Mouse (Mus musculus) liver, adult 2 months (tissue): ENCODE data around the gene Zdhhc14. TPM values are rescaled to one million over a fixed set of nuclear protein-coding genes. Genes with fewer than 3 reads are reported as not detected.

Experiments used
- DNase-seq: peaks from one replicate; pipeline ENCODE4 v3.0.0-alpha.2; 2011; ENCODE audit warnings: low read depth, low spot score; ENCODE audit errors: extremely low read depth
- H3K27ac ChIP-seq: fragments of 200-500 bp; replicated peaks from 2 replicates; pipeline ENCODE4 v1.5.1; 2012; ENCODE audit warnings: low read depth, mild to moderate bottlenecking, control low read depth, inconsistent platforms, low read length; ENCODE audit not compliant: insufficient read depth
- H3K27me3 ChIP-seq: fragments of 200-500 bp; 2 replicates; pipeline ENCODE4 v1.6.1; 2012; ENCODE audit warnings: mild to moderate bottlenecking, moderate library complexity, low read length, inconsistent platforms; ENCODE audit not compliant: control insufficient read depth, insufficient read depth
- H3K36me3 ChIP-seq: fragments of 200-500 bp; 2 replicates; pipeline ENCODE4 v1.6.1; 2012; ENCODE audit warnings: low read length, inconsistent platforms; ENCODE audit not compliant: control insufficient read depth, insufficient read depth
- H3K4me1 ChIP-seq: fragments of 200-500 bp; 2 replicates; pipeline ENCODE4 v1.6.1; 2011; ENCODE audit warnings: low read length; ENCODE audit not compliant: control insufficient read depth, insufficient read depth
- H3K4me3 ChIP-seq: fragments of 200-500 bp; 2 replicates; pipeline ENCODE4 v1.5.1; 2011; ENCODE audit warnings: low read depth, mild to moderate bottlenecking, control low read depth, low read length, moderate library complexity; ENCODE audit not compliant: insufficient read depth
- H3K79me2 ChIP-seq: fragments of 200-500 bp; 2 replicates; pipeline ENCODE4 v1.6.1; 2012; ENCODE audit warnings: inconsistent platforms, mild to moderate bottlenecking, low read length, moderate library complexity; ENCODE audit not compliant: control insufficient read depth, insufficient read depth
- H3K9ac ChIP-seq: fragments of 200-500 bp; 2 replicates; pipeline ENCODE4 v1.6.1; 2012; ENCODE audit warnings: low read depth, mild to moderate bottlenecking, control low read depth, inconsistent platforms, low read length
- CTCF ChIP-seq: fragments of 200-500 bp; IDR thresholded peaks from 2 replicates; pipeline ENCODE4 v1.5.1; 2011; ENCODE audit warnings: low read depth, low read length, control low read depth
- POLR2A ChIP-seq: fragments of 200-500 bp; IDR thresholded peaks from 2 replicates; pipeline ENCODE4 v1.6.1; 2011; ENCODE audit warnings: low read length, control low read depth; ENCODE audit not compliant: insufficient read depth; ENCODE audit errors: extremely low read depth
- WGBS: fragments of 180-500 bp; shearing (Covaris S2); methylation state at CpG from one replicate; pipeline ENCODE4 v1.1.7; 2018; 5-methylcytosine and 5-hydroxymethylcytosine counted together
- polyA plus RNA-seq: library from polyadenylated mRNA; depleted of rRNA; stranded (reverse); fragments of >200 nt; gene quantifications from 2 replicates; pipeline ENCODE4 v1.2.3, GENCODE M21; 2012
- total RNA-seq: library from RNA; depleted of rRNA; stranded (reverse); fragments of >200 nt; gene quantifications from 2 replicates; pipeline ENCODE4 v1.2.3, GENCODE M21; 2014

The Zdhhc14 gene
- total and polyA plus RNA-seq, 2 experiments, result 0.99 to 1.1 TPM

- peak; percentile 41 for DNase-seq
- Histone ChIP-seq H3K79me2 (no peaks in the 10 kb centered on the region), H3K9ac (no peak overlapping the region), H3K27ac (0 out of 2 replicates have a peak overlapping the region, but pooled peaks have one; percentile 42), H3K36me3 (no peaks in the 10 kb centered on the region), H3K4me1 (peaks cover 20% of the 10 kb centered on the region), H3K4me3 (no peak overlapping the region), H3K27me3 (no peaks in the 10 kb centered on the region)
- TF ChIP-seq CTCF, result no peak
- TF ChIP-seq POLR2A, result no peak
These were observed 80.5 kb downstream of the Zdhhc14 start for GRCm38 (mm10) chr17:5572745-5573420.

GRCm38 (mm10) chr17:5574672-5575071, 82.3 kb downstream of the Zdhhc14 start:
- H3K4me1 ChIP-seq, result peaks cover 13% of the 10 kb centered on the region
- no peaks in the 10 kb centered on the region for H3K79me2 ChIP-seq
- H3K27me3 ChIP-seq, result no peaks in the 10 kb centered on the region
- H3K36me3 ChIP-seq, result no peaks in the 10 kb centered on the region
- no peak for TF ChIP-seq CTCF
- no peak for TF ChIP-seq POLR2A
- WGBS, result 89% methylated on average over 5 of the region's 5 CpGs
- H3K9ac ChIP-seq, result no peak overlapping the region
- no peak overlapping the region for H3K27ac ChIP-seq
- peak; percentile 32 for DNase-seq
- H3K4me3 ChIP-seq, result no peak overlapping the region

GRCm38 (mm10) chr17:5575518-5575917, 83.2 kb downstream of the Zdhhc14 start:
- 54% methylated on average over 4 of the region's 4 CpGs for WGBS
- TF ChIP-seq POLR2A (no peak), CTCF (no peak)
- no peak for DNase-seq
- H3K4me1 ChIP-seq, result peaks cover 13% of the 10 kb centered on the region
- no peaks in the 10 kb centered on the region for H3K27me3 ChIP-seq
- H3K4me3 ChIP-seq, result no peak overlapping the region
- H3K27ac ChIP-seq, result no peak overlapping the region
- no peak overlapping the region for H3K9ac ChIP-seq
- H3K79me2 ChIP-seq, result no peaks in the 10 kb centered on the region
- H3K36me3 ChIP-seq, result no peaks in the 10 kb centered on the region

- Histone ChIP-seq H3K27me3 (no peaks in the 10 kb centered on the region), H3K4me1 (no peaks in the 10 kb centered on the region), H3K27ac (no peak overlapping the region), H3K36me3 (no peaks in the 10 kb centered on the region), H3K79me2 (no peaks in the 10 kb centered on the region), H3K4me3 (no peak overlapping the region), H3K9ac (no peak overlapping the region)
- no peak for DNase-seq
- 84% methylated on average over 3 of the region's 3 CpGs for WGBS
- TF ChIP-seq CTCF (no peak), POLR2A (no peak)
These were observed 89.9 kb downstream of the Zdhhc14 start for GRCm38 (mm10) chr17:5582232-5582631.

- Histone ChIP-seq H3K9ac (no peak overlapping the region), H3K27ac (no peak overlapping the region), H3K36me3 (no peaks in the 10 kb centered on the region), H3K79me2 (no peaks in the 10 kb centered on the region), H3K4me1 (no peaks in the 10 kb centered on the region), H3K27me3 (no peaks in the 10 kb centered on the region), H3K4me3 (no peak overlapping the region)
- 90% methylated on average over 5 of the region's 5 CpGs for WGBS
- no peak for TF ChIP-seq CTCF
- no peak for TF ChIP-seq POLR2A
- no peak for DNase-seq
These were observed 90.6 kb downstream of the Zdhhc14 start for GRCm38 (mm10) chr17:5582937-5583336.

GRCm38 (mm10) chr17:5583472-5584145, 91.3 kb downstream of the Zdhhc14 start:
- 85% methylated on average over 12 of the region's 12 CpGs for WGBS

More at GRCm38 (mm10) chr17:5583472-5584145, 91.3 kb downstream of the Zdhhc14 start:
- DNase-seq, result no peak
- no peak overlapping the region for H3K27ac ChIP-seq
- H3K4me1 ChIP-seq, result no peaks in the 10 kb centered on the region
- no peak overlapping the region for H3K4me3 ChIP-seq
- H3K36me3 ChIP-seq, result no peaks in the 10 kb centered on the region
- H3K27me3 ChIP-seq, result no peaks in the 10 kb centered on the region
- no peak for TF ChIP-seq POLR2A
- TF ChIP-seq CTCF, result no peak
- no peak overlapping the region for H3K9ac ChIP-seq
- H3K79me2 ChIP-seq, result no peaks in the 10 kb centered on the region
